Mouse (Mus musculus): ENCODE results near the gene Apol6.

DNA sequence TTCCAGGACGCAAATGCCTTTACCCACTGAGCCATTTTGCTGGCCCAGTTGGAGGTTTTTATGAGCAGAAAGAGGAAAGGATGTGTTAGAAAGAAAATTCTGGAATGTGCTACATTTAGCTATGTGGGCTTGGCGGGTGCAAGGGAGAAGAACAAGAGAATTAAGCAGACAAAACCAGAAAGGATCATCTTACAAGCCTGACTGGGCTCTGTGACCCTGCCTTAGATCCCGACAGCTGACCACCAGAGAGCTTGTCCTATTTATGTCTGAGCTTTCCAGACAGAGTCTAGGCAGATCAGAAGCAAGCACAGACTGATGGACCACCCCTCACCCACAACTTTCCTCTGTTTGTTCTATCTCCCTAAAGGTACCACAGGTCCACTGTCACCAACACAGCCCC lies 13.3 kb upstream of the Apol6 start:
- TF ChIP-seq CTCF (IDR thresholded peaks at IDR 0.05) (no peak), EP300 (IDR thresholded peaks at IDR 0.05) (no peak)
